Mouse (Mus musculus) lung, adult 18-20 months (tissue): Measurements from ENCODE around the gene Vmn2r74.

Source experiments
- DNase-seq, 2 experiments: peaks; one replicate each; pipeline ENCODE4 v3.0.0; 2022; ENCODE audit warnings: mixed read lengths in 2 of 2

The Vmn2r74 gene

DNA sequence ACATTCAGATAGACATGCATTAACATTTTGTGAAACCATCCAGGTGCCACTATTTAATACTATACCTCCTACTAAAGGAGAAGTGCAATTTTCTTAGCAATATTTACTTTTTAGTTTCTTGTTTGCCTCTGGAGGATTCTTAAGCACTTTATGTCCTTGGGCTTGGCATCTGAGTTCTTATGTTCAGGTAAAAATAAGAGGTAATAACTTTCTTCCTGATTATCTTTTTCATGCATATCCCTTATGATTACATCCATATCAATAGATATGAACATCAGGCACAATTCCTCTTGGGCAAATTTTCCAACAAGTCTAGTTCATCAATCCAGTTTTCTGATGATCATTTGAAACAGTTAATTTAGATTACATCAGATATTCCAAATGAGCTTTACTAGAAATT is at the start of gene Vmn2r74:
Vmn2r74 (minus strand) TSS at position 101 of the 400 bp plus-strand sequence.
- DNase-seq, result no peak

DNA sequence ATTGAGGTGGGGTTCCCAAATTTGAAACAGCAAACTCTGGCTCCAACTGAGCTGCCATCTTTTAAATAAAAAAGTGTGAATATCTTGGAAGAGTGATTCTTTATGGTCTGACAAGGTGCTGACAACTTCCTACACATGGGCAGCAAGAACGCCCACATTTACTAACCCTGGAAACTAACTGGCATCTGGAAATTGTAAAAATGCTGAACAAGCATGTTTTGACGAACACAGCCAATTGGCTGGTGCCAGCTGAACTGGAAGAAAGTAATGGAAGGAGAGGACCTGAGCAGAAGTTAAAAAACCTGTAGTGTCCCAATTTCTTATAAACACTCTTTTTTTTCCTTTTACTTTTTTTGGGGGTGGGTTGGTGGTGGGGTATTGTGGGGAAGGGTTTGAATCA is 46.1 kb upstream of the Vmn2r74 start:
- no peak for DNase-seq
